In the genomic region with DNA sequence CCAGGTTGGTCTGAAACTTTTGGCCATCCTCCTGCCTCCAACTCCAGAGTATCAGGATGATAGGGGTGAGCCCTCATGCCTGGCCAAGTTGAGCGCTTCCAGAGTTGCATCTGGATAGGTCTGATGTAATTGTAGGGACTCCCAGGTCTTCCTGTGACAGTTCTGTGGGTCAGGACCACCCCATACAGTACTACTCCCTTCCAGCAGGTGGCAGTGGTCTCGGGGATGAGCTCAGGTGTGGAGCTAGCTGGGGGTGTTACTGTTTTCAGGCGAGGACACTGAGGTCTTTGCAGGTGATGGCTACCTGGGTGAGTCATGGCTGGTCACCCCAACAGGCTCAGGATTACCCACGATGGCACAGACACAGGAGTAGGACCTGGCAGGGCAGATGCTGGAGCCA, we compare ENCODE assay signal across 9 mouse cellular contexts. TPM values are rescaled to one million over a fixed set of nuclear protein-coding genes. Genes with fewer than 3 reads are reported as not detected.
A peak's percentile ranks its signal among the peaks of the same experiment; 100 is the strongest.
DNase-seq lines count a peak whose midpoint lies in the region; ATAC-seq lines count a peak whose summit lies in the region.
"Had no signal": no experiment of that assay in that cellular context is flagged by ENCODE, and none has a peak within 500 bp of the region (broad histone marks: within the 10 kb centered on the region; RNA-seq: fewer than 3 reads in every experiment).

No protein-coding gene starts in this region.

- no peak; the same call in 1 of the 2 replicates for ATAC-seq in intestine, embryonic 14.5 days (replicated peaks; ENCODE audit: low FRiP score, low TSS enrichment, low read depth)
- no peak for ATAC-seq in intestine, embryonic 15.5 days
- peak; percentile 28; the same call in 1 of the 2 replicates for ATAC-seq in erythroid progenitor cell, adult 5-6 weeks (replicated peaks; ENCODE audit: low FRiP score, poor library complexity, severe bottlenecking)
- peak; percentile 81 for ATAC-seq in megakaryocyte progenitor cell, adult 5-6 weeks (replicated peaks; ENCODE audit: poor library complexity)

- H3K4me2 ChIP-seq in intestine, embryonic 14.5 days (ENCODE audit: low read length), result no peak overlapping the region
- H3K4me2 ChIP-seq in intestine, embryonic 15.5 days (replicated peaks), result no peak overlapping the region

- no peak overlapping the region for H3K27ac ChIP-seq in intestine, embryonic 14.5 days (ENCODE audit: low read depth)
- H3K27ac ChIP-seq in intestine, embryonic 15.5 days, result no peak overlapping the region

- H3K4me1 ChIP-seq in intestine, embryonic 14.5 days (replicated peaks; ENCODE audit: control insufficient read depth, insufficient read depth, low read length), result no peaks in the 10 kb centered on the region
- H3K4me1 ChIP-seq in intestine, embryonic 15.5 days (replicated peaks), result no peaks in the 10 kb centered on the region

- peaks cover 17% of the 10 kb centered on the region for H3K27me3 ChIP-seq in intestine, embryonic 14.5 days (replicated peaks; ENCODE audit: control insufficient read depth, insufficient read depth, low read length)
- H3K27me3 ChIP-seq in intestine, embryonic 15.5 days (replicated peaks), result peaks cover 26% of the 10 kb centered on the region

- no peaks in the 10 kb centered on the region for H3K9me3 ChIP-seq in intestine, embryonic 14.5 days (ENCODE audit: control insufficient read depth, low read length)
- no peaks in the 10 kb centered on the region for H3K9me3 ChIP-seq in intestine, embryonic 15.5 days

- 19% methylated on average over 4 of the region's 4 CpGs for WGBS in intestine, embryonic 14.5 days
- WGBS in intestine, embryonic 15.5 days, result 20% methylated on average over 4 of the region's 4 CpGs

- no peak overlapping the region for H3K4me3 ChIP-seq in intestine, embryonic 14.5 days (ENCODE audit: low read depth, low read length)
- no peak overlapping the region for H3K4me3 ChIP-seq in intestine, embryonic 15.5 days (replicated peaks)
- H3K4me3 ChIP-seq: erythroblast, embryonic 14.5 days had no signal

- peak; percentile 70 for DNase-seq in intestine, embryonic 14.5 days (ENCODE audit: low spot score)
- peak; percentile 17 for DNase-seq in CD4-positive helper T cell, adult 2 months (ENCODE audit: low read depth, low spot score)
- DNase-seq in T-cell, adult 2 months (ENCODE audit: low spot score), result peak; percentile 8
- DNase-seq in ovary, postnatal 14 days (ENCODE audit: low spot score), result no peak

- H3K9ac ChIP-seq in intestine, embryonic 14.5 days (ENCODE audit: low read length), result no peak overlapping the region
- no peak overlapping the region for H3K9ac ChIP-seq in intestine, embryonic 15.5 days

- H3K36me3 ChIP-seq in intestine, embryonic 14.5 days (ENCODE audit: control insufficient read depth, insufficient read depth, low read length), result no peaks in the 10 kb centered on the region
- H3K36me3 ChIP-seq in intestine, embryonic 15.5 days, result no peaks in the 10 kb centered on the region

RNA-seq across cellular contexts. Expression of a gene that starts 1.0 kb away (rescaled TPM):
- polyA plus RNA-seq in intestine, embryonic 14.5 days (2014; fragmentation: Nextera tagmentation; extraction: Ambion mirVana), result not detected in 2 replicates
- not detected in 2 replicates for polyA plus RNA-seq in intestine, embryonic 15.5 days (2015; fragmentation: Nextera tagmentation; extraction: Ambion mirVana)
- not detected in 2 replicates for total RNA-seq in erythroid progenitor cell, adult 5-6 weeks (2015; ENCODE audit: low replicate concordance)
- total RNA-seq in erythroid progenitor cell, adult 5-6 weeks (2017; ENCODE audit: low replicate concordance), result not detected in 2 replicates
- total RNA-seq in megakaryocyte progenitor cell, adult 5-6 weeks (2015), result not detected in 2 replicates
- not detected in 2 replicates for total RNA-seq in megakaryocyte progenitor cell, adult 5-6 weeks (2017)
- polyA plus RNA-seq: erythroblast, embryonic 14.5 days; liver, embryonic 16.5 days had no signal

RNA-seq across cellular contexts. Expression of a gene that starts 8.3 kb away (rescaled TPM):
- not detected in 2 replicates for polyA plus RNA-seq in intestine, embryonic 14.5 days (2014; fragmentation: Nextera tagmentation; extraction: Ambion mirVana)
- polyA plus RNA-seq in intestine, embryonic 15.5 days (2015; fragmentation: Nextera tagmentation; extraction: Ambion mirVana), result not detected in 2 replicates
- total RNA-seq in erythroid progenitor cell, adult 5-6 weeks (2015; ENCODE audit: low replicate concordance), result 0.36 TPM in 1 of 2 replicates, not detected in the other
- 1.1 TPM in 1 of 2 replicates, not detected in the other for total RNA-seq in erythroid progenitor cell, adult 5-6 weeks (2017; ENCODE audit: low replicate concordance)
- 1.0 and 2.1 TPM in 2 replicates for total RNA-seq in megakaryocyte progenitor cell, adult 5-6 weeks (2015)
- total RNA-seq in megakaryocyte progenitor cell, adult 5-6 weeks (2017), result 0.37 and 1.4 TPM in 2 replicates

RNA-seq across cellular contexts. Expression of a gene that starts 50.2 kb away (rescaled TPM):
- not detected in 2 replicates for polyA plus RNA-seq in intestine, embryonic 14.5 days (2014; fragmentation: Nextera tagmentation; extraction: Ambion mirVana)
- polyA plus RNA-seq in intestine, embryonic 15.5 days (2015; fragmentation: Nextera tagmentation; extraction: Ambion mirVana), result 0.23 TPM in 1 of 2 replicates, not detected in the other
- not detected in 2 replicates for total RNA-seq in erythroid progenitor cell, adult 5-6 weeks (2015; ENCODE audit: low replicate concordance)
- not detected in 2 replicates for total RNA-seq in erythroid progenitor cell, adult 5-6 weeks (2017; ENCODE audit: low replicate concordance)
- not detected in 2 replicates for total RNA-seq in megakaryocyte progenitor cell, adult 5-6 weeks (2015)
- not detected in 2 replicates for total RNA-seq in megakaryocyte progenitor cell, adult 5-6 weeks (2017)
- polyA plus RNA-seq: erythroblast, embryonic 14.5 days; liver, embryonic 16.5 days had no signal

Comparison
In these comparisons a context has a peak if more than half of its experiments do, and no peak if none do; other contexts are left out.
1. ATAC-seq: peak in erythroid progenitor cell, adult 5-6 weeks (single experiment) and megakaryocyte progenitor cell, adult 5-6 weeks (single experiment); none in intestine, embryonic 14.5 days (single experiment) and intestine, embryonic 15.5 days (single experiment).